Mouse (Mus musculus) fibroblast of lung, adult 2 months (primary cell): ENCODE results near the gene Sytl3.

Source experiments
- DNase-seq: peaks from one replicate; pipeline ENCODE4 v3.0.0-alpha.2; 2011; ENCODE audit warnings: low read depth

The Sytl3 gene

GRCm38 (mm10) chr17:6755176-6755575 lies 96.3 kb downstream of the Sytl3 start:
- no peak for DNase-seq

GRCm38 (mm10) chr17:6755873-6756272 lies 97.0 kb downstream of the Sytl3 start:
- DNase-seq = no peak

GRCm38 (mm10) chr17:6757902-6758301 lies 99.0 kb downstream of the Sytl3 start:
- no peak for DNase-seq

GRCm38 (mm10) chr17:6758845-6759244 lies 100.0 kb downstream of the Sytl3 start:
- no peak for DNase-seq

GRCm38 (mm10) chr17:6759717-6760292 lies 100.9 kb downstream of the Sytl3 start:
- no peak for DNase-seq

GRCm38 (mm10) chr17:6763513-6764226 lies 104.8 kb downstream of the Sytl3 start:
- no peak for DNase-seq

GRCm38 (mm10) chr17:6764227-6764593 lies 105.3 kb downstream of the Sytl3 start:
- DNase-seq = no peak

- DNase-seq = no peak
These were observed 105.8 kb downstream of the Sytl3 start for GRCm38 (mm10) chr17:6764730-6765129.

- no peak for DNase-seq
These were observed 107.0 kb downstream of the Sytl3 start for GRCm38 (mm10) chr17:6765886-6766285.

- no peak for DNase-seq
These were observed 107.9 kb downstream of the Sytl3 start for GRCm38 (mm10) chr17:6766823-6767222.

- no peak for DNase-seq
These were observed 108.9 kb downstream of the Sytl3 start for GRCm38 (mm10) chr17:6767771-6768170.

GRCm38 (mm10) chr17:6768301-6768788 lies 109.5 kb downstream of the Sytl3 start:
- DNase-seq = no peak

GRCm38 (mm10) chr17:6769602-6770001 lies 110.7 kb downstream of the Sytl3 start:
- DNase-seq = no peak

GRCm38 (mm10) chr17:6771661-6772489 lies 113.0 kb downstream of the Sytl3 start:
- no peak for DNase-seq

GRCm38 (mm10) chr17:6772490-6772773 lies 113.5 kb downstream of the Sytl3 start:
- DNase-seq = no peak

- DNase-seq = no peak
These were observed 114.5 kb downstream of the Sytl3 start for GRCm38 (mm10) chr17:6773249-6773966.

- DNase-seq = no peak
These were observed 116.3 kb downstream of the Sytl3 start for GRCm38 (mm10) chr17:6775221-6775620.

- DNase-seq = no peak
These were observed 116.8 kb downstream of the Sytl3 start for GRCm38 (mm10) chr17:6775671-6776070.

- DNase-seq = no peak
These were observed 117.2 kb downstream of the Sytl3 start for GRCm38 (mm10) chr17:6776123-6776522.

- no peak for DNase-seq
These were observed 117.7 kb downstream of the Sytl3 start for GRCm38 (mm10) chr17:6776576-6776975.

- no peak for DNase-seq
These were observed 118.2 kb downstream of the Sytl3 start for GRCm38 (mm10) chr17:6777061-6777460.

GRCm38 (mm10) chr17:6777629-6778331 lies 118.9 kb downstream of the Sytl3 start:
- no peak for DNase-seq
